Mouse (Mus musculus) large intestine, adult 2 months (tissue): ENCODE data around the gene Fbln2. TPM values are rescaled to one million over a fixed set of nuclear protein-coding genes. Genes with fewer than 3 reads are reported as not detected.
"Not testable (repeated sequence)": the region's sequence is repeated elsewhere in the genome, so short reads cannot be mapped to it uniquely, and the experiment has no call there.

Source experiments
- DNase-seq: peaks from one replicate; pipeline ENCODE4 v3.0.0-alpha.2; 2012; ENCODE audit warnings: low read depth, low spot score
- WGBS: fragments of 180-500 bp; shearing (Covaris S2); methylation state at CpG from one replicate; pipeline ENCODE4 v1.1.7; 2018; 5-methylcytosine and 5-hydroxymethylcytosine counted together
- polyA plus RNA-seq: library from polyadenylated mRNA; depleted of rRNA; stranded (reverse); fragments of >200 nt; gene quantifications from 2 replicates; pipeline ENCODE4 v1.2.3, GENCODE M21; 2012; rRNA removed

Gene Fbln2
- polyA plus RNA-seq, result 19.5 and 20.2 TPM in 2 replicates

- not testable (repeated sequence) for DNase-seq
Measured at GRCm38 (mm10) chr6:91212155-91212554, at the start of gene Fbln2. Gene Fbln2, plus strand, starts transcription at chr6:91212455.

- 85% methylated on average over 5 of the region's 5 CpGs for WGBS
- DNase-seq, result no peak
Measured at GRCm38 (mm10) chr6:91163195-91163911, 48.9 kb upstream of the Fbln2 start.

GRCm38 (mm10) chr6:91164584-91164983 is 47.7 kb upstream of the Fbln2 start:
- 93% methylated on average over 2 of the region's 2 CpGs for WGBS
- DNase-seq, result no peak

GRCm38 (mm10) chr6:91165210-91165609 is 47.0 kb upstream of the Fbln2 start:
- WGBS, result 40% methylated on average over 3 of the region's 3 CpGs
- DNase-seq, result no peak

GRCm38 (mm10) chr6:91167828-91168227 is 44.4 kb upstream of the Fbln2 start:
- 76% methylated on average over 3 of the region's 3 CpGs for WGBS
- DNase-seq, result no peak

GRCm38 (mm10) chr6:91169129-91169528 is 43.1 kb upstream of the Fbln2 start:
- no peak for DNase-seq
- 91% methylated on average over 8 of the region's 8 CpGs for WGBS

- 76% methylated on average over 3 of the region's 3 CpGs for WGBS
- no peak for DNase-seq
Measured at GRCm38 (mm10) chr6:91171396-91171895, 40.8 kb upstream of the Fbln2 start.

GRCm38 (mm10) chr6:91172381-91172780 is 39.9 kb upstream of the Fbln2 start:
- 54% methylated on average over 2 of the region's 2 CpGs for WGBS

GRCm38 (mm10) chr6:91173221-91173880 is 38.9 kb upstream of the Fbln2 start:
- whole genome bisulfite sequencing, result 54% methylated on average over 7 of the region's 7 CpGs
- no peak for DNase-seq

More at GRCm38 (mm10) chr6:91172381-91172780, 39.9 kb upstream of the Fbln2 start:
- DNase-seq, result no peak

- 77% methylated on average over 3 of the region's 3 CpGs for WGBS
Measured at GRCm38 (mm10) chr6:91174211-91174610, 38.0 kb upstream of the Fbln2 start.

GRCm38 (mm10) chr6:91180767-91181171 is 31.5 kb upstream of the Fbln2 start:
- WGBS, result 46% methylated on average over 9 of the region's 9 CpGs
- no peak for DNase-seq

More at GRCm38 (mm10) chr6:91174211-91174610, 38.0 kb upstream of the Fbln2 start:
- DNase-seq, result no peak

GRCm38 (mm10) chr6:91181320-91181719 is 30.9 kb upstream of the Fbln2 start:
- no peak for DNase-seq
- WGBS, result 52% methylated on average over 2 of the region's 2 CpGs

- DNase-seq, result no peak
- WGBS, result 36% methylated on average over 4 of the region's 4 CpGs
Measured at GRCm38 (mm10) chr6:91182075-91182490, 30.2 kb upstream of the Fbln2 start.

GRCm38 (mm10) chr6:91183041-91183440 is 29.2 kb upstream of the Fbln2 start:
- WGBS, result 51% methylated on average over 1 of the region's 1 CpGs
- no peak for DNase-seq

- 49% methylated on average over 2 of the region's 2 CpGs for WGBS
- DNase-seq, result no peak
Measured at GRCm38 (mm10) chr6:91183980-91184379, 28.3 kb upstream of the Fbln2 start.

- WGBS, result 60% methylated on average over 3 of the region's 3 CpGs
Measured at GRCm38 (mm10) chr6:91184776-91185175, 27.5 kb upstream of the Fbln2 start.

GRCm38 (mm10) chr6:91185502-91185901 is 26.8 kb upstream of the Fbln2 start:
- DNase-seq, result no peak
- WGBS, result 78% methylated on average over 5 of the region's 5 CpGs

More at GRCm38 (mm10) chr6:91184776-91185175, 27.5 kb upstream of the Fbln2 start:
- DNase-seq, result no peak

GRCm38 (mm10) chr6:91186161-91186931 is 25.9 kb upstream of the Fbln2 start:
- DNase-seq, result no peak
- WGBS, result 46% methylated on average over 4 of the region's 4 CpGs

- no peak for DNase-seq
- 65% methylated on average over 6 of the region's 6 CpGs for whole genome bisulfite sequencing
Measured at GRCm38 (mm10) chr6:91186934-91187333, 25.3 kb upstream of the Fbln2 start.

- no peak for DNase-seq
- WGBS, result 57% methylated on average over 3 of the region's 3 CpGs
Measured at GRCm38 (mm10) chr6:91187871-91188270, 24.4 kb upstream of the Fbln2 start.
